ENCODE assay signal across 19 mouse cellular contexts in genomic region chr11:4793006-4793405, GRCm38 (mm10). TPM values are rescaled to one million over a fixed set of nuclear protein-coding genes. Genes with fewer than 3 reads are reported as not detected.
"Had no signal": no experiment of that assay in that cellular context is flagged by ENCODE, and none has a peak within 500 bp of the region (broad histone marks: within the 10 kb centered on the region; RNA-seq: fewer than 3 reads in every experiment).

No protein-coding gene starts in this region.

- ATAC-seq: liver, postnatal 0 days; midbrain, embryonic 15.5 days had no signal

- H3K27ac ChIP-seq: limb, embryonic 12.5 days; liver, embryonic 13.5 days; lung, embryonic 15.5 days; macrophage; midbrain, embryonic 15.5 days; neural tube, embryonic 12.5 days had no signal

- H3K4me2 ChIP-seq: limb, embryonic 12.5 days; liver, embryonic 13.5 days; lung, embryonic 15.5 days; midbrain, embryonic 11.5 days; midbrain, embryonic 15.5 days; neural tube, embryonic 12.5 days had no signal

- H3K4me1 ChIP-seq: liver, embryonic 13.5 days; lung, embryonic 15.5 days had no signal

- H3K9ac ChIP-seq: limb, embryonic 12.5 days; liver, embryonic 13.5 days; liver, postnatal 0 days; lung, embryonic 15.5 days; midbrain, embryonic 15.5 days; neural tube, embryonic 12.5 days had no signal

- DNase-seq: kidney, adult 8-10 months; kidney, postnatal 25 days; layer of hippocampus, adult 9-11 months; layer of hippocampus, postnatal 36 days; liver; liver, embryonic 13.5 days; liver, postnatal 0 days; lung, postnatal 14 days; right cerebral cortex, postnatal 4 days; spleen, adult 18-20 months; thymus, adult 18-20 months; thymus, postnatal 14 days had no signal

- H3K9me3 ChIP-seq: limb, embryonic 12.5 days; liver, embryonic 13.5 days; lung, embryonic 15.5 days; megakaryocyte, embryonic 14.5 days; midbrain, embryonic 15.5 days; neural tube, embryonic 12.5 days had no signal

- H3K36me3 ChIP-seq: midbrain, embryonic 15.5 days had no signal

- H3K27me3 ChIP-seq: limb, embryonic 12.5 days; liver, embryonic 13.5 days; lung, embryonic 15.5 days; megakaryocyte, embryonic 14.5 days; midbrain, embryonic 15.5 days; neural tube, embryonic 12.5 days had no signal

- H3K4me3 ChIP-seq: limb, embryonic 12.5 days; liver, embryonic 13.5 days; lung, embryonic 15.5 days; megakaryocyte, embryonic 14.5 days; midbrain, embryonic 15.5 days; neural tube, embryonic 12.5 days had no signal

RNA-seq across cellular contexts. Expression of gene Cabp7, which starts 46.4 kb away (rescaled TPM):
- polyA plus RNA-seq: liver, embryonic 13.5 days; lung, embryonic 15.5 days had no signal
